Mouse (Mus musculus) CH12.LX (cell line): ENCODE results near the gene Npb. TPM values are rescaled to one million over a fixed set of nuclear protein-coding genes. Genes with fewer than 3 reads are reported as not detected.

ENCODE experiments used
- DNase-seq: peaks from one replicate; pipeline ENCODE4 v3.0.0-alpha.2; 2013; ENCODE audit errors: extremely low read depth
- H3K27ac ChIP-seq: 2 replicates; pipeline ENCODE4 v1.5.1; 2012; ENCODE audit warnings: low read depth, mild to moderate bottlenecking, control low read depth, moderate library complexity; ENCODE audit not compliant: insufficient read depth
- H3K27me3 ChIP-seq: replicated peaks from 2 replicates; pipeline ENCODE3; 2012; ENCODE audit warnings: inconsistent platforms
- H3K36me3 ChIP-seq, 2 experiments: replicated peaks in 1 of 2; 2 replicates each; pipeline versions ENCODE3 to v1.6.1; 2012; ENCODE audit warnings: inconsistent platforms in 1 of 2, low read length in 1 of 2, mild to moderate bottlenecking in 1 of 2, mixed read lengths in 1 of 2, moderate library complexity in 1 of 2; ENCODE audit not compliant: control insufficient read depth in 1 of 2, insufficient read depth in 1 of 2
- H3K4me1 ChIP-seq, 2 experiments: 2 replicates each; pipeline ENCODE4 v1.6.1; 2012; ENCODE audit warnings: inconsistent platforms in 1 of 2, moderate library complexity in 1 of 2; ENCODE audit not compliant: insufficient read depth in 2 of 2, control insufficient read depth in 1 of 2
- H3K4me2 ChIP-seq: 2 replicates; pipeline ENCODE4 v1.6.1; 2012; ENCODE audit warnings: low read depth, mild to moderate bottlenecking, control low read depth; ENCODE audit not compliant: poor library complexity, insufficient read depth, severe bottlenecking
- H3K4me3 ChIP-seq, 3 experiments: fragments of 150-350 bp in 1 of 3; sonication (generic) in 1 of 3; replicated peaks in 1 of 3; 2 replicates each; pipeline versions ENCODE3 to v1.5.1; 2011 to 2012; ENCODE audit warnings: low read depth in 2 of 3, low read length in 2 of 3, mild to moderate bottlenecking in 2 of 3, moderate library complexity in 2 of 3, control low read depth in 1 of 3, improper control_type of control experiment in 1 of 3, inconsistent platforms in 1 of 3, mixed read lengths in 1 of 3; ENCODE audit not compliant: poor library complexity in 1 of 3
- H3K79me2 ChIP-seq: replicated peaks from 2 replicates; pipeline ENCODE4 v1.6.1; 2012; ENCODE audit warnings: mild to moderate bottlenecking, moderate library complexity; ENCODE audit not compliant: control insufficient read depth, poor library complexity, insufficient read depth, severe bottlenecking; ENCODE audit errors: extremely low read depth
- H3K9ac ChIP-seq: 2 replicates; pipeline ENCODE4 v1.6.1; 2012; ENCODE audit warnings: low read depth, mild to moderate bottlenecking, control low read depth, moderate library complexity; ENCODE audit not compliant: insufficient read depth
- H3K9me3 ChIP-seq: replicated peaks from 2 replicates; pipeline ENCODE3; 2012; ENCODE audit warnings: low read length, inconsistent platforms, mixed read lengths
- CHD1 ChIP-seq: IDR thresholded peaks from 2 replicates; pipeline ENCODE4 v1.6.1; 2012; ENCODE audit warnings: low read depth, low read length, improper control_type of control experiment, inconsistent platforms
- CHD2 ChIP-seq: IDR thresholded peaks from 2 replicates; pipeline ENCODE4 v1.6.1; 2011; ENCODE audit warnings: low read length, improper control_type of control experiment
- CTCF ChIP-seq, 2 experiments: IDR thresholded peaks in 1 of 2; conservative IDR thresholded peaks in 1 of 2; 2 replicates each; pipeline ENCODE4 v1.5.1; 2011 to 2012; ENCODE audit warnings: low read depth in 2 of 2, low read length in 2 of 2, improper control_type of control experiment in 1 of 2, inconsistent platforms in 1 of 2, mild to moderate bottlenecking in 1 of 2, moderate library complexity in 1 of 2
- EP300 ChIP-seq: IDR thresholded peaks from 2 replicates; pipeline ENCODE4 v1.6.1; 2011; ENCODE audit warnings: low read length, improper control_type of control experiment
- HCFC1 ChIP-seq: IDR thresholded peaks from 2 replicates; pipeline ENCODE4 v1.6.1; 2012; ENCODE audit warnings: low read depth, mild to moderate bottlenecking, inconsistent platforms, low read length, improper control_type of control experiment
- IRF4 ChIP-seq: IDR thresholded peaks from 2 replicates; pipeline ENCODE4 v1.6.1; 2014; ENCODE audit warnings: low read depth, mild to moderate bottlenecking, inconsistent platforms, low read length, improper control_type of control experiment
- JUN ChIP-seq: IDR thresholded peaks from 2 replicates; pipeline ENCODE4 v1.6.1; 2011; ENCODE audit warnings: low read depth, mild to moderate bottlenecking, low read length, improper control_type of control experiment, moderate library complexity; ENCODE audit not compliant: insufficient read depth
- KAT2A ChIP-seq: IDR thresholded peaks from 2 replicates; pipeline ENCODE4 v1.6.1; 2012; ENCODE audit warnings: low read length, improper control_type of control experiment, inconsistent platforms; ENCODE audit not compliant: insufficient replicate concordance
- MAFK ChIP-seq: IDR thresholded peaks from 2 replicates; pipeline ENCODE4 v1.6.1; 2011; ENCODE audit warnings: low read length, improper control_type of control experiment; ENCODE audit not compliant: insufficient replicate concordance
- MAZ ChIP-seq: IDR thresholded peaks from 2 replicates; pipeline ENCODE4 v1.6.1; 2012; ENCODE audit warnings: low read depth, mild to moderate bottlenecking, inconsistent platforms, low read length, improper control_type of control experiment, moderate library complexity
- NELFE ChIP-seq: IDR thresholded peaks from 2 replicates; pipeline ENCODE4 v1.6.1; 2011; ENCODE audit warnings: low read depth, low read length, improper control_type of control experiment
- NRF1 ChIP-seq: IDR thresholded peaks from 2 replicates; pipeline ENCODE4 v1.6.1; 2014; ENCODE audit warnings: low read depth, mild to moderate bottlenecking, inconsistent platforms, low read length, improper control_type of control experiment, moderate library complexity
- POLR2A ChIP-seq: IDR thresholded peaks from 2 replicates; pipeline ENCODE4 v1.6.1; 2011; ENCODE audit warnings: low read depth, mild to moderate bottlenecking, improper control_type of control experiment, low read length
- POLR2AphosphoS2 ChIP-seq: IDR thresholded peaks from 2 replicates; pipeline ENCODE4 v1.6.1; 2011; ENCODE audit warnings: low read depth, low read length, improper control_type of control experiment
- SIN3A ChIP-seq: IDR thresholded peaks from 2 replicates; pipeline ENCODE4 v1.6.1; 2012; ENCODE audit warnings: low read length, improper control_type of control experiment, inconsistent platforms
- ZC3H11A ChIP-seq: IDR thresholded peaks from 2 replicates; pipeline ENCODE4 v1.6.1; 2012; ENCODE audit warnings: low read depth, mild to moderate bottlenecking, inconsistent platforms, low read length, improper control_type of control experiment
- ZNF384 ChIP-seq: IDR thresholded peaks from 2 replicates; pipeline ENCODE4 v1.6.1; 2012; ENCODE audit warnings: low read depth, low read length, improper control_type of control experiment, inconsistent platforms
- dilution Hi-C: fragments of 300-500 bp; cut with MboI; formaldehyde crosslinking; loops from 2 replicates; pipeline ENCODE4 v1.14.3; 2020; ENCODE audit warnings: low sequenced_read_pairs; ENCODE audit not compliant: extremely low pct_unique_long_range_greater_than_20kb, extremely low pct_ligation_motif_present
- in situ Hi-C: fragments of 300-500 bp; cut with MboI; formaldehyde crosslinking; loops from 3 replicates; pipeline ENCODE4 v1.14.3; 2019; ENCODE audit warnings: low sequenced_read_pairs, low pct_ligation_motif_present, low pct_unique_long_range_greater_than_20kb, mixed read lengths
- polyA plus RNA-seq: library from polyadenylated mRNA; unstranded; fragments of >175 nt; gene quantifications from 2 replicates; pipeline ENCODE4 v1.2.1, GENCODE M21; 2012; ENCODE audit warnings: low read depth; ENCODE audit not compliant: insufficient read length
- total RNA-seq, 2 experiments: library from RNA; depleted of rRNA; stranded (reverse); fragments of 300-350 nt in 1 of 2; fragments of >200 nt in 1 of 2; gene quantifications; 2 replicates each; pipeline ENCODE4 v1.2.3; 2012 to 2014

Npb gene
- total and polyA plus RNA-seq, 3 experiments: 0.55 to 1.3 TPM; not detected in 1

GRCm38 (mm10) chr11:120575940-120576339 is 32.3 kb upstream of the Npb start:
- Histone ChIP-seq H3K27me3 (no peaks in the 10 kb centered on the region), H3K36me3 (peaks cover 35 to 51% of the 10 kb centered on the region in 2 experiments), H3K9me3 (no peaks in the 10 kb centered on the region), H3K4me1 (peaks cover 15 to 66% of the 10 kb centered on the region in 2 experiments), H3K79me2 (peaks cover 45% of the 10 kb centered on the region), H3K4me2 (no peak overlapping the region), H3K4me3 (no peak overlapping the region), H3K9ac (no peak overlapping the region), H3K27ac (no peak overlapping the region)
- DNase-seq: no peak
- in situ Hi-C loops: no loop called here
- TF ChIP-seq POLR2AphosphoS2: peak; percentile 65; the same call in 1 of the 2 replicates
- TF ChIP-seq JUN: no peak
- dilution Hi-C loops: no loop called here

GRCm38 (mm10) chr11:120576365-120576981 is 31.8 kb upstream of the Npb start:
- H3K27me3 ChIP-seq: no peaks in the 10 kb centered on the region
- H3K36me3 ChIP-seq: peaks cover 32 to 46% of the 10 kb centered on the region in 2 experiments
- in situ Hi-C loops (no loop called here), dilution Hi-C loops (no loop called here)
- no peak overlapping the region for H3K27ac ChIP-seq
- peaks cover 11 to 61% of the 10 kb centered on the region in 2 experiments for H3K4me1 ChIP-seq
- no peak overlapping the region for H3K9ac ChIP-seq
- no peak overlapping the region for H3K4me2 ChIP-seq
- no peaks in the 10 kb centered on the region for H3K9me3 ChIP-seq
- peaks cover 43% of the 10 kb centered on the region for H3K79me2 ChIP-seq
- TF ChIP-seq CTCF (conservative IDR thresholded peaks at IDR 0.05 in 1 of 2, IDR thresholded peaks at IDR 0.05 in 1 of 2; ENCODE audit: low read depth in 2 of 2, low read length in 2 of 2) (no peak), POLR2A (peak; percentile 65), IRF4 (no peak), ZNF384 (no peak), MAZ (no peak), SIN3A (0 out of 2 replicates have a peak, but pooled peaks have one; percentile 0), CHD1 (no peak), MAFK (no peak), POLR2AphosphoS2 (peak; percentile 65; the same call in 1 of the 2 replicates), HCFC1 (no peak), KAT2A (no peak), JUN (no peak), CHD2 (0 out of 2 replicates have a peak, but pooled peaks have one; percentile 2), EP300 (no peak), NRF1 (no peak), NELFE (no peak), ZC3H11A (no peak)
- H3K4me3 ChIP-seq: no peak overlapping the region
- no peak for DNase-seq
